Mouse (Mus musculus) bone marrow, adult 2 months (tissue): ENCODE results near the gene Ltn1. TPM values are rescaled to one million over a fixed set of nuclear protein-coding genes. Genes with fewer than 3 reads are reported as not detected.
A peak's percentile ranks its signal among the peaks of the same experiment; 100 is the strongest.

Source experiments
- H3K27ac ChIP-seq: fragments of 200-500 bp; 2 replicates; pipeline ENCODE4 v1.5.1; 2012; ENCODE audit warnings: low read depth, mild to moderate bottlenecking, control low read depth, inconsistent platforms, low read length; ENCODE audit not compliant: control insufficient read depth, poor library complexity, insufficient read depth
- H3K4me1 ChIP-seq: fragments of 200-500 bp; 2 replicates; pipeline ENCODE4 v1.6.1; 2011; ENCODE audit warnings: low read length; ENCODE audit not compliant: control insufficient read depth, insufficient read depth
- H3K4me3 ChIP-seq: fragments of 200-500 bp; replicated peaks from 2 replicates; pipeline ENCODE3; 2011; ENCODE audit warnings: mild to moderate bottlenecking, low read depth, low read length, control low read depth; ENCODE audit not compliant: control insufficient read depth
- CTCF ChIP-seq: fragments of 200-500 bp; IDR thresholded peaks from 2 replicates; pipeline ENCODE4 v1.5.1; 2011; ENCODE audit warnings: low read length, control low read depth; ENCODE audit not compliant: control insufficient read depth, insufficient read depth
- POLR2A ChIP-seq: fragments of 200-500 bp; IDR thresholded peaks from 2 replicates; pipeline ENCODE4 v1.6.1; 2011; ENCODE audit warnings: low read depth, mild to moderate bottlenecking, control low read depth, low read length, borderline replicate concordance; ENCODE audit not compliant: control insufficient read depth
- WGBS: fragments of 180-500 bp; shearing (Covaris S2); methylation state at CpG from one replicate; pipeline ENCODE4 v1.1.7; 2018; 5-methylcytosine and 5-hydroxymethylcytosine counted together
- polyA plus RNA-seq: library from polyadenylated mRNA; stranded (reverse); fragments of >200 nt; gene quantifications from 2 replicates; pipeline ENCODE4 v1.2.4, GENCODE M21; 2011; ENCODE audit warnings: low replicate concordance; ENCODE audit not compliant: missing spikeins, insufficient read depth, insufficient read length

Gene Ltn1
- polyA plus RNA-seq, 1 experiment: 6.9 TPM

- Histone ChIP-seq H3K4me3 (no peak overlapping the region), H3K27ac (no peak overlapping the region), H3K4me1 (no peaks in the 10 kb centered on the region; the same call in 1 of the 2 replicates)
- WGBS: 73% methylated on average over 6 of the region's 6 CpGs
- TF ChIP-seq POLR2A: no peak
- no peak for TF ChIP-seq CTCF
These were observed 2.5 kb upstream of the Ltn1 start for GRCm38 (mm10) chr16:87434946-87435345.

GRCm38 (mm10) chr16:87434266-87434665 lies 1.9 kb upstream of the Ltn1 start:
- TF ChIP-seq CTCF (no peak), POLR2A (no peak)
- H3K4me3 ChIP-seq: no peak overlapping the region
- no peaks in the 10 kb centered on the region; the same call in 1 of the 2 replicates for H3K4me1 ChIP-seq
- WGBS: 94% methylated on average over 7 of the region's 7 CpGs
- no peak overlapping the region for H3K27ac ChIP-seq

- Histone ChIP-seq H3K4me1 (no peaks in the 10 kb centered on the region; the same call in 1 of the 2 replicates), H3K4me3 (no peak overlapping the region), H3K27ac (no peak overlapping the region)
- no peak for TF ChIP-seq POLR2A
- TF ChIP-seq CTCF: no peak
- 92% methylated on average over 8 of the region's 8 CpGs for WGBS
These were observed 4.9 kb downstream of the Ltn1 start for GRCm38 (mm10) chr16:87427516-87427915.

DNA sequence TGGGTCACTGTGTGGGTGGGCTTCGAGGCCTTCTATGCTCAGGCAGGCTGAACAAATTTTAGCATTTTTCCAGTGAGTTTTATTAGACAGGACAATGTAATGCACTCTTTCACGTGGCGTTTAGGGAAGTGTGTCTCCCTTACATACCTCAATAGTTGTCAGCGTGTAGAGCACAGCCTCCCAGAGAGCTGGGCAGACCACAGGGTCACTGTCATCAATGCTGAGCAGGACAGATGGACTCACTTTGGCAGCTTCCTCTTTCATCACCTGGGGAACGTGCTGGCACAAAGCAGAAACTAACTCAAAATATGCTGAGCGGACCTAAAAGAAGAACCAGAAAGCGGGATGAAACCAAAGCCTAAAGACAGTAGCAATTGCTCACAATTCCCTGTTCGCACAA lies 11.8 kb downstream of the Ltn1 start:
- no peak overlapping the region for H3K4me3 ChIP-seq
- WGBS: 75% methylated on average over 8 of the region's 8 CpGs
- TF ChIP-seq CTCF: no peak
- no peak for TF ChIP-seq POLR2A
- no peaks in the 10 kb centered on the region for H3K4me1 ChIP-seq
- no peak overlapping the region for H3K27ac ChIP-seq

GRCm38 (mm10) chr16:87405001-87405400 lies 27.4 kb downstream of the Ltn1 start:
- TF ChIP-seq POLR2A (no peak), CTCF (0 out of 2 replicates have a peak, but pooled peaks have one; percentile 14)
- no peak overlapping the region for H3K27ac ChIP-seq
- H3K4me1 ChIP-seq: no peaks in the 10 kb centered on the region
- no peak overlapping the region for H3K4me3 ChIP-seq
- WGBS: 76% methylated on average over 3 of the region's 3 CpGs

GRCm38 (mm10) chr16:87393813-87394548 lies 38.4 kb downstream of the Ltn1 start:
- Histone ChIP-seq H3K4me3 (no peak overlapping the region), H3K27ac (no peak overlapping the region), H3K4me1 (no peaks in the 10 kb centered on the region)
- WGBS: 52% methylated on average over 16 of the region's 16 CpGs
- TF ChIP-seq POLR2A (no peak), CTCF (peak; percentile 47; the same call in 1 of the 2 replicates)

DNA sequence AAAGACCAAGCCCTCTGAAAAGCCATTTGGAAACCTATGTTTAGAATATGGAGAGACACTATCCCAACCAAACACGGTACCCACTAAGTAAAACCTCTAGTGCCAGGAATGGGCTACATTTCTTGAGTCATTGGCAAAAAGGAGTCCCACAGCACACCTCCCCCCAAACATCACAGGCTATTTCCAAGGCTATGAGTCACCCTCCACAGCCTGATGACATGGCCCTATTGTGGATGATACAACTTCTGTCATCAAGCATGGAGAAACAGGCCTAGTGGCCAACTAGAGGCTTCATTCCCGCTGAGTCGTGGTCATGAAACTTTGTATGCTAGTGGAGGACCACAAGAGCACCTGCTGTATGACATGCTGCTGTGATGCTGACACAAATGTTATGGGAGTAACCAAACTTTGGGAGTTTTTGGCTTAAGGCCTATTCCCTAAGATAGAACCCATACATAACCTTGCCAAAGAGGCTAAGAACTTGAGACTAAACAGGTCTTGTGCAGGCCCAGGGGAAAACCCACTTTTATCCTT lies 44.9 kb downstream of the Ltn1 start:
- Histone ChIP-seq H3K4me3 (no peak overlapping the region), H3K4me1 (no peaks in the 10 kb centered on the region), H3K27ac (no peak overlapping the region)
- 96% methylated on average over 3 of the region's 3 CpGs for WGBS
- TF ChIP-seq POLR2A: no peak
- no peak for TF ChIP-seq CTCF

GRCm38 (mm10) chr16:87384366-87384765 lies 48.0 kb downstream of the Ltn1 start:
- no peak overlapping the region for H3K27ac ChIP-seq
- TF ChIP-seq POLR2A (no peak), CTCF (no peak)
- H3K4me3 ChIP-seq: no peak overlapping the region
- no peaks in the 10 kb centered on the region for H3K4me1 ChIP-seq
- 78% methylated on average over 2 of the region's 2 CpGs for WGBS

DNA sequence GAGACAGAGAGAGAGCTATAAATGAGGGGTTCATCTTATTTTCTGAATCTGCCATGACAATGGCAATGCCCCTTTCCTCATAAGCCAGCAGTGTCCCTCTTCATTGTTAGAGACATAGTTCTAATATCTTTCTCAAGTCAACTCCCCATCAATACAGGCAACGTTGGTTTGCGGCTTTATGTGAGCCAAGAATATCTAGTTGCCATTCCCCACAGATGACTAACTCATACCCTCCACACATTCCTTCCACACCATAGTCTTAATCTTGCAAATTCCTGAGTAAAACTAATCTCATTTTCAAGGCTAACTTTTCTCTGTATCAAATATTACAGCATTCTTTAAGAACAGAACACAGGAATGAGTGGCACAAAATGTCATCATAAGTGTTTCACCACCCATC lies 49.4 kb downstream of the Ltn1 start:
- TF ChIP-seq POLR2A (no peak), CTCF (no peak)
- Histone ChIP-seq H3K27ac (no peak overlapping the region), H3K4me3 (no peak overlapping the region), H3K4me1 (no peaks in the 10 kb centered on the region)
- 89% methylated on average over 2 of the region's 2 CpGs for WGBS
